Mouse (Mus musculus) lung, postnatal 4 days (tissue): ENCODE measurements around the gene Gxylt2.

Source experiments
- DNase-seq, 2 experiments: peaks; one replicate each; pipeline ENCODE4 v3.0.0; 2021

Gene Gxylt2

DNA sequence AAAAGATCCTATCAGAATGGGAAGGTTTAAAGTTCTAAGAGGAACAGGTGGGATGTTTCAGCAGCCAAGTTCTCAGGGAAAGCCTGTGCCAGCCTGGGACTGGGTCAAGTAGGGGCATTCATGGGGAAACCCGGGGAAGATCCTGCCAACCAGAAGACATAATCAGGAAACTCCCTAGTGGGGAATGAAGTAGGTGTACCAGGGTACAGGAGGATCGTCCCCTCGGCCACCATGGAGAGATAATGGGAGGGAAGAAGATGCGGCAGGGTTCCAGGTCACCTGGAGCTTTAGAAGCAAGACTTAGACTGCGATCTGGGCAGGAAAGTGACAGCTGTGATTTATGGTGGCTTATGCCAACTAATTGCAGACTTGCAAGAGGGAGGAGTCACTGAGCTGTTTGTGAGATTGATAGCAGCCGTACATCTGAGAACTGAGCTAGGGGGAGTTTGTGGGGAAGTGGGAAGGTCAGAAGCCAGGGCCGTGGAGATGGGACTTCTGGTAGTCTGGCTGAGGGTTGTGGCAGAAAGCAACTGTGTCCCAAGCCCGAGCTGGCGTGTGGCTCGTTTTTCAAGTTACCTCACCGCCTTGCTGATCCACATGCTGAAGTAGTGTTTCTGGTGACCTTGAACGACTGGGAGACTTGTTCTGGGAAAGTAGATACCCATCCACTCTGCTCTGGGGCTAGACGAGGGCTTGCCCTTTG lies 98.0 kb downstream of the Gxylt2 start:
- DNase-seq = no peak

DNA sequence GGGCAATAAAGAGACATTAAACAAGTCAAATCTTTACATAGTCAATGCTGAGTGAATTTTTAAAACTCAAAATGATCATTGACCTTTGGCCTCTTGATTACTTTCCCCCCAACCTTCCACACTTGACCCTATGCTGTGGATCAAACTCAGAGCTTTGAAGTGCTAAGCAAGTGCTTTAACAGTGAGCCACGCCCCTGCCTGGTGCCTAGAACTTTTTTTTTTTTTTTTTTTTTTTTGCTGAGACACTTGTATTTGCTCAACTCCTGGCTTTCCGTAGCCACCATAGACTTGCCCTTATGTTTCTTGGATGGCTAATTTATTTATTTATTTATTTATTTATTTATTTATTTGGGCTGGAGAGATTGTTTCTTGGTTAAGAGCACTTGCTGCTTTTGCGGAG lies 98.7 kb downstream of the Gxylt2 start:
- no peak for DNase-seq

DNA sequence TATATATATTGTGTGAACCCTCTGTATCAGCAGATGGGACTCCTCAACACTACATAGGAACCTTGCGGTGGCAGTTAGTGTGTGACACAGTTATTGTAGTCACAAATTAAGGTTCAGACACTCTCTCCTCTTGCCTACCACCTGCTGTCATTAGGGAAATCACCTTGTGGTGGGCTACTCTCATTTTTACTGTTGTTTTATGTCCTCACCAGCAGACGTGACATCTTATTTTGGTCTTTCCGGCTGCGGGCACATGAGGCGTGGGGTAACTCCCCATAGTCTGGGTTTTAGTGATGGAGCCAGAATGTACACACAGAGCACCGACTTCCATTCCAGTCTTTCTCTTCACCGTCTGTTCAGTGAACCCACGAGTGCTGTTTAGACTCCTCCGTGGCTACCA lies 102.7 kb downstream of the Gxylt2 start:
- no peak for DNase-seq

GRCm38 (mm10) chr6:100807746-100808145 lies 103.2 kb downstream of the Gxylt2 start:
- no peak for DNase-seq

DNA sequence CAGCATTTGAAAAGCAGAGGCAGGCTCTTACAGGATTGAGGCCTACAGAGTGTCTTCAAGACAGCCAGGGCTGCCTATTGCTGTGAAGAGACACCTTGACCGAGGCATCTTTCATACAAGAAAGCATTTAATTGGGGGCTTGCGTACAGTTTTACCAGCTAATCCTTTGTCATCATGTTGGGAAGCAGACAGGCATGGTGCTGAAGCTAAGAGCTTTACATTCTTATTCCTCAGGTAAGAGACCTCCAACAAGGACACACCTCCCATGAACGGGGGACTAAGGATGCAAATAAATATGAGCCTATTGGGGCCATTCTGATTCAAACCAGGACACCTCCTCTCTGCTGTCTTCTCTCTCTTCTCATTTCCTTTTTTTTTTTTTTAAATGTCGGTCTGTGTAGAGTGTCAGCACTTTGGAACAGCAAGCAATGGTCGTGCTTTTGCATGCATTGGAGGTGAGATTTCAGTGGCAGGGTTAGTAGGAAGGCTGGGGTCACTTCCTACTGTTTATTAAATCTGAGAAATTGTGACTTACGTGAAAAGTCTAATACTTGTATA lies 103.8 kb downstream of the Gxylt2 start:
- no peak for DNase-seq

- no peak for DNase-seq
Measured at GRCm38 (mm10) chr6:100810117-100810516, 105.6 kb downstream of the Gxylt2 start.

- DNase-seq = no peak
Measured at GRCm38 (mm10) chr6:100811731-100812130, 107.2 kb downstream of the Gxylt2 start.

GRCm38 (mm10) chr6:100821367-100821766 lies 116.8 kb downstream of the Gxylt2 start:
- no peak for DNase-seq

GRCm38 (mm10) chr6:100823356-100823755 lies 118.8 kb downstream of the Gxylt2 start:
- no peak for DNase-seq

- no peak for DNase-seq
Measured at GRCm38 (mm10) chr6:100824381-100824965, 119.9 kb downstream of the Gxylt2 start.

DNA sequence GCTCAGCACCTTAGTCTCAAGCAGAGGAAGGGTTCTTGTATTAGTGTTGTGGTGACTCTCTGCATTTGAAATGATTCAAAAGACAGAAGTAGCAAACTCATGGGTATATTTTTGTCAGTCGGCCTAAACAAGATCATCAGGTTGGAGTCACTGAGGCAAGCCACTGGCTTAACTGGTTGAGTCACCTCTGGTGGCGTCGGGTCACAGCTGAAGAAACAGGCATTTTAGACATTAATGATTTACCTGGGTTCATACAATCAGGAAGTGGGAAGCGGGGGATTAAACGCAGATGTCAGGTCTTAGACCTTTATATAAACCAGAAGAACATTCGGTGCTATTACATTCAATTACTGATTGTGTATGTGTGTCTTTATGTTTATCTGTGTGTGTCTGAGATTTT lies 121.5 kb downstream of the Gxylt2 start:
- DNase-seq = no peak

DNA sequence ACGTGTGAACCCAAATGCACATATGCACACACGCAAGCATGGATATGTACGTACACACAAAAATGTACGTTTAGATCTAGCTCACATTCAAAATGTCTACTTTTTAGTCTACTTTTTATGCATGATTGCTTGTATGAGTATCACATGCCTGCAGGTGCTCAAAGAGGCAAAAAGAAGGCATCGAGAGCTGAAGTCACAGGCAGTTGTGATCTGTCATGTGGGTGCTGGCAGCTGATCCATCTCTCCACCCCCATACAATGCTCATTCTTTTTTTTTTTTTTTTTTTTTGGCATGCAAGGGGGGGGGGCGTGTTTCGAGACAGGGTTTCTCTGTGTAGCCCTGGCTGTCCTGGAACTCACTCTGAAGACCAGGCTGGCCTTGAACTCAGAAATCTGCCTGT lies 124.0 kb downstream of the Gxylt2 start:
- DNase-seq = no peak

DNA sequence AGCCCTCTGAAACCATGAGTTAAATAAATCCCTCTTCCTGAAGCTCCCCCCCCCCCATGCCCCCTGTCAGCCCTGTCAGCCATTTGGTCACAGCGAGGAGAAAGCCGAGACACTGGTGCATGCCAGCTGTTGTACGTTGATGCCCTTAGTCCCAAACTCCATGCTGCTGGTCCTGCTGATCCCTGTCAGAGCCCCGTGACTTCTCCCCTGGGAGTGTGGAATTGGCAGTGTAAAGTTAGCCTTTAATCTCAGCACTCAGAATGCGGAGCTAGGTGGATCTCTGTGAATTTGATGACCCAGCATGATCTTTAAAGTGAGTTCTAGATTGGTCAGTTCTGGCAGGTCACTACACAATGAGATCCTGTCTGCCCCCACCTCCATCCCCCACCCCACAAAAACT lies 125.2 kb downstream of the Gxylt2 start:
- no peak for DNase-seq

GRCm38 (mm10) chr6:100831188-100831587 lies 126.7 kb downstream of the Gxylt2 start:
- DNase-seq = no peak

GRCm38 (mm10) chr6:100831751-100832150 lies 127.2 kb downstream of the Gxylt2 start:
- DNase-seq = no peak

- DNase-seq = peak; percentile 93 to 95
Measured at GRCm38 (mm10) chr6:100833355-100833754, 128.8 kb downstream of the Gxylt2 start, which contains the start of gene Ppp4r2. Ppp4r2 (plus strand) TSS chr6:100833622.

DNA sequence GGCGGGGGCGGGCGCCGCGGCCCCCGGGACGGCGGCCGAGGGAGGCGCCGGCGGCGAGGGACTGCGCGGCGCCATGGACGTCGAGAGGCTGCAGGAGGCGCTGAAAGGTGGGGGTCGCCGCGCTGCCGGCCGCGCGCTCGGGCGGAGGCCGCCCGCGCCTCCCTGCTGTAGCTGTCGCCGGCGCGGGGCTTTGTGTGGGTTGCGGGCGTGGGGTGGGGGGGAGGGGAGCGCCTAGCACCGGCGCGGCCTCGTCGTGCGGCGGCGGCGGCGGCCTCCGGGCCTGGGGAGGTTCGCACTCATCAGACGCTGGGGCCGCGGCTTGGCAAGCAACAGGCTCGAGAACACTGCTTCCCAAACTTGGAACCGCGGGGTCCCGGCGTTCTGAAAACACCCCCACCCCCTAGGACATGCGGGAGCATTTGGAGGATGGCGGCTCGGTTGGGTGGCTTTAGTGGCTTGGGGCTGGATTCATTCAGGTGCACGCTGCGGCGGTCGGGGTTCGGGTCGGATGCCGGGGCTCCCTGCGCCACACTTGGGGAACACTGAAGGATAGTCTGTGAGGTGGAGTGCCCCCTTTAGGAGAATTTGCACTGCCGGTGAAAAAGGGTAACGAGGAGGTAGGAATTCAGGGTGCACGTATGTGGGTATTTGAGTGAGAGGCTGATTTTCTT lies 129.4 kb downstream of the Gxylt2 start:
- peak; percentile 63 to 79 for DNase-seq

DNA sequence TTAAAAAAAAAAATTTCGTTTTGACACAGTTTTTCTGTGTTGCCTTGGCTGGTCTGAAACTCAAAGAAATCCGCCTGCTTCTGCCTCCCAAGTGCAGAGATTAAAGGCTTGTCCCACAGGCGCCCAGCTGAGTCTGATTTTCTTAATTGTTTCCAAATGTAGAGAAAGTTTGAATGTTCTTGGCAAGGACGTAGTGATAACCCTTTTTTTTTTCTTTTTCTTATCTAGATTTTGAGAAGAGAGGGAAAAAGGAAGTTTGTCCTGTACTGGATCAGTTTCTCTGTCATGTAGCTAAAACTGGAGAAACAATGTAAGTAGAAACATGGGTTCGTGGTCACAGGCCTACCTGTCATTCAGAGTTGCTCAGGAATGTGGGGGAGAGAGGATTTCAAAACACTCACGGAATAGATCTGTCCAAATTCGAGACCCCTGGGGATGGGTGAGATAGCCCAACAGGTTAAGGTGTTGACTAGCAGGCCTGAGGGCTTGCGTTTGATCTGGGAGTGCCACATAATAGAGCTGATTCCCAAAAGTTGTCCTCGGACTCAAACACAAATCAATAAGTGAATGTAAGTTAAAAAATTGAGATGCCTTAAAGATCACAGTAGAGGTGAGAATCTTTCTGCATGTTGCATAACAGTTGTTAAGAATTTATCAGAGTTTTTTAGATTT lies 130.1 kb downstream of the Gxylt2 start:
- DNase-seq = no peak

- no peak for DNase-seq
Measured at GRCm38 (mm10) chr6:100845058-100845457, 140.5 kb downstream of the Gxylt2 start.

DNA sequence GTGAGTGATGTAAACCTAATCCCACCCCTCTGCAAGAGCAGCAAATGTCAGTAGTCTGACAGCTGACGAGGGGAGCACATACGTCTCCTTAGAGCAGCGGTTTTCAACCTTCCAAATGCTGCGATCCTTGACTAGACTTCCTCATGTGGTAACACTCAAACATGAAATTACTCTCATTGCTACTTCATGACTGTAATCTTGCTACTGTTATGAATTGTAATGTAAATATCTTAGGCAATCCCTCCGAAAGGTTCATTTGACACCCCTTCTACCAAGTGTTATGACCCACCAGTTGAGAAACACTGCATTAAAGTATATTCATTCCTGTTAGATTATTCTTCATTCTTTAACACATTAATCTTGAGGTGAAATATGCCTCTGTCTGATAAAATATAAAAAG lies 142.7 kb downstream of the Gxylt2 start:
- DNase-seq = no peak

DNA sequence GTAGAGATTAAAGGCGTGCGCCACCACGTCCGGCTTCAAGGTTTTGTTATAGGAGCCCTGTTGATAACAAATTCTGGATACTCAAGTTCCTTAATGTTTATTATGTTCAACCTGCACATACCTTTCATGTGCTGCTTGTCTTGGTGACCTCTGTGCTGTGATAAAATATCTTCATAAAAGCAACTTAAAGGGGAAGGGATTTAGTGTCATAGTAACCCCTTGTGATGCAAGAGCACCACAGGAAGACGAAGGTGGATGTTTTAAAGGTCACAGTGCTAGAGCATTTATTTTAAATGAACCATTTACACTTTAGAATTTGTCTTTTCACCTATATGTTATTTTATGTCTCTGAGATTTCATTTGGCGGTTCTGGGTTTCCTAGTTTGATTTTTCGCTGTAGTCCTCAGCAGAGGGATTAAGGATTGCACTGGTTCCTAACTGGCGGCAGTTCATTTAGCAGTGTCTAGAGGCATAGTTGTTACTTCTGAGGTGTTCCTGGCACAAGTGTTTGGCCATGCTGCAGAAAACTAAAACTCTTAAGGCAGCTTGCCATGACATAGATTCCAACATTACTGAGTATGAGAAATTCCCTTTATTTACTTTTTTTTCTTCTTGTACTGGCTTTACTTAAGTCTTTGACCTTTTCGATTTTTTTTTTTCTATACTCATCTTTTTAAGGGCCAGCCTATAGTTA lies 144.3 kb downstream of the Gxylt2 start:
- DNase-seq = no peak

- peak; percentile 30 to 47 for DNase-seq
Measured at GRCm38 (mm10) chr6:100850671-100851081, 146.1 kb downstream of the Gxylt2 start.

- DNase-seq = no peak
Measured at GRCm38 (mm10) chr6:100851083-100851482, 146.5 kb downstream of the Gxylt2 start.
